Mouse (Mus musculus): ENCODE data around the gene Vgll4.

- TF ChIP-seq MAX (IDR thresholded peaks at IDR 0.05; ENCODE audit: low read length) (no peak), CHD1 (IDR thresholded peaks at IDR 0.05; ENCODE audit: low read depth, low read length) (no peak), POLR2A (IDR thresholded peaks at IDR 0.05; ENCODE audit: low read depth, low read length) (no peak), JUND (conservative IDR thresholded peaks at IDR 0.05; ENCODE audit: low read depth, low read length) (no peak), ELF1 (IDR thresholded peaks at IDR 0.05; ENCODE audit: low read depth, low read length) (no peak), CTCF (conservative IDR thresholded peaks at IDR 0.05 in 1 of 2, IDR thresholded peaks at IDR 0.05 in 1 of 2; ENCODE audit: low read depth in 2 of 2, low read length in 2 of 2) (no peak), RCOR1 (conservative IDR thresholded peaks at IDR 0.05; ENCODE audit: low read depth, low read length) (no peak), USF2 (conservative IDR thresholded peaks at IDR 0.05; ENCODE audit: low read depth, low read length) (no peak), MEF2A (IDR thresholded peaks at IDR 0.05; ENCODE audit: borderline replicate concordance, low read depth, low read length) (no peak), UBTF (IDR thresholded peaks at IDR 0.05; ENCODE audit: low read depth, low read length) (no peak), ZMIZ1 (IDR thresholded peaks at IDR 0.05; ENCODE audit: low read depth, low read length) (no peak), ZC3H11A (IDR thresholded peaks at IDR 0.05; ENCODE audit: low read depth, low read length) (no peak), BHLHE40 (IDR thresholded peaks at IDR 0.05; ENCODE audit: low read depth, low read length) (no peak), EP300 (IDR thresholded peaks at IDR 0.05; ENCODE audit: low read length) (no peak)
Measured at GRCm38 (mm10) chr6:114916715-114916992, 53.1 kb downstream of the Vgll4 start.

All from CH12.LX (cell line).